Mouse (Mus musculus) large intestine, adult 2 months (tissue): Measurements from ENCODE around the gene Cage1. TPM values are rescaled to one million over a fixed set of nuclear protein-coding genes. Genes with fewer than 3 reads are reported as not detected.

ENCODE experiments used
- DNase-seq: peaks from one replicate; pipeline ENCODE4 v3.0.0-alpha.2; 2012; ENCODE audit warnings: low read depth, low spot score
- WGBS: fragments of 180-500 bp; shearing (Covaris S2); methylation state at CpG from one replicate; pipeline ENCODE4 v1.1.7; 2018; 5-methylcytosine and 5-hydroxymethylcytosine counted together
- polyA plus RNA-seq: library from polyadenylated mRNA; depleted of rRNA; stranded (reverse); fragments of >200 nt; gene quantifications from 2 replicates; pipeline ENCODE4 v1.2.3, GENCODE M21; 2012

Gene Cage1
- polyA plus RNA-seq, 1 experiment = 0.07 TPM

DNA sequence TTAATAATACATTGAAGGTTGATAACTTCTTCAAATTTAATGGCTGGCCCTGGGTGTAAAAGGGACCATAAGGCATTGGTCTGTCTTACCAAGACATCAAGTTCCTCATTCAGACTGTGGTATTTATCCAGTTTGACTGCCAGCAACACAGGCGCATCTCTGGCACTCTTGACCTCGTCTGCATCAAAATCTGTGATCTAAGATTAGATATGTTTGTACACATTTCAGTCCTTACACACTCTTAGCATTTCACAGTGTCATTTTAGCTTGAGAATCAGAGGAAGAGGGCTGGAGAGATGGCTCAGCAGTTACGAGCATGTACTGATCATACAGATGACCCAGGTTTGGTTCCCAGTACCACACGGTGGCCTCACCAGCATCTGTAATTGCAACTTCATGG, 21.3 kb downstream of the Cage1 start:
- no peak for DNase-seq
- 88% methylated on average over 4 of the region's 4 CpGs for WGBS

DNA sequence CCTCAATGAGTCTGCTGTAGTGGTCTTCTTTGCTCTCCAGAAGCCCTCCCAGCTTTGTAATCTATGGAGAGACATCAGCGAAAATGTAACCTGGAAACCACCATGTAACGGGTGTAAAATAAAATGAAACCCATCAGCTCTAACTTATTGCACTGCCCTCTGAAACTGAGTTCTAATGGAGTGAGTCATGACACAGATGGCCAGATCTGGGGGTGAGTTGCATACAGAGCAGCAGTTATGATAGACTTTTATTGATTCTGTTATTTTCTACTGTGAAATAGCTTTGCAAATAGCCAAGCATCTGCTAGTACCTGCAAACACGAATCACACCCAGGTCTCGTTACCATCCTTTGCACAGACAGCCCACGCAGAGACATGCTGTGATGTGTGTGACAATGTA, 24.4 kb downstream of the Cage1 start:
- DNase-seq = no peak
- WGBS = 73% methylated on average over 5 of the region's 5 CpGs

DNA sequence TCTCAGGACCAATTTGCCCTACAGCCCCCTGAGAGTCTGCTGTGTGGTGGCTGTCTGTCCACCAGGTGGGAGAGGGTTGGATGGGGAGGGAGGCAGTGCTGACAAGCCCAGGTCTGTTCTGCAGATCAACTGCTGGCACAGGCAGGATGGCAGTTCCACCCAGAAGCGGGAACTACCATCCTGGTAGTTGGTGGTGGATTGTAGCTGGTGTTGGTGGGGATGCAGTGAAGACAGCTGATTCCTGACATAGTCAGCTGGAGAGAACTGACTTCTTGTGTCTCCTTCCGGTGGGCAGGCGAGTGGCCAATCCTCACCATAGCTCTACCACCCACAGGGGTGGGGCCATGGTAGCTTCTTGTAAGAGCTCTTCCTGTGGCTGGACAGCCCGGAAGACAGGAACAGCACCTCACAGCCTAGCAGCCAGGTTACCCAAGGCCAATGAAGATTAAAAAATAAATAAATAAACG, 26.4 kb downstream of the Cage1 start:
- WGBS = 74% methylated on average over 5 of the region's 5 CpGs

DNA sequence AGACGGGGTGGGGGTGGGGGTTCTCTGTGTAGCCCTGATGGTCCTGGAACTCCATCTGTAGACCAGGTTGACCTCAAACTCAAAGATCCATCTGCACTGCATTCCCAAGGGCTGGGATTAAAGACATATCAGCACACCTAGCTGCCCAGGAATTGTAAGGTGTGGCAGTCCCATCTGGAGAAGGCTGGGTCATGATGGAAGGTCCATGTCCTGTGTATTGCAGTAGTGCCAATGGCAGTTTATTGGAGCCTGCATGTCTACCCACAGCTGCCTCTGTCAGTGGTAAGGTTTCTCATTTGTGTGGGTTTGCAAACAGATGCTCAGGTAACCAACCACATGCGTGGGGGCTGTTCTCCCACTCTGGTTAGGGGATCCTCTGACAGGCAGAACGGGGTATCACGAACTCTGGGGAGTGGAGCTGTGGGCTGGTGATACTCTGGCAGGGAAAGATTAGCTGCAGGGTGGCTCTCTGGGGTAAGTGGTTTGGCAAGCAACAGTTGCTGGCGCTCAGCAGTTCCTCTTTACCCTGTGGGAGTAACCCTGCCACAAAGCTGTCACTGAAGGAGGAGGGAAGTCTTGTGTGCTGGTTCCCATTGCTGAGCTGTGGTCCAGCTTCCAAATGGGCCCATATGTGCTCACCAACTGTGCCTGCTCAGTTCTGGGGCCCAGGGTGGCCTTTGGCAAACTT, 27.0 kb downstream of the Cage1 start:
- WGBS = 83% methylated on average over 5 of the region's 5 CpGs
- DNase-seq = no peak

More for the DNA sequence above, 26.4 kb downstream of the Cage1 start:
- DNase-seq = no peak

DNA sequence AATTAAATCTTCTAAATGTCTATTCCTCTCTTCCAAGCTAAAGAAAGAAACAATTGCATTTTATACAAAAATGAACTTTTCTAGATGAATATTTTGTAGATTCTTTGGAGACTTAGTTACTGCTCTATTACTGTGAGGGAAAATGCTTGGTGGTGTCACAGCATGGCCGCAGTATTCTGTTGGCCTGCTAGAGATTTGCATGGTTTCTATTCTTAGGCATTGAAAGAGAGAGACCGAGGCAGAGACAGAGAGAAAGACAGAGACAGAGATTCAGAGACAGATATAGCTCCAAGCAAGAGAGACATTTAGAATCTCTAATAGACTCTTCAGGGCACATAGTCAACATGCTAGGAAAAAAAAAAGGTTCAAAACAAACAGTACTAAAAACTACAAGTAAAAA, 28.9 kb downstream of the Cage1 start:
- no peak for DNase-seq
- WGBS = 89% methylated on average over 2 of the region's 2 CpGs

DNA sequence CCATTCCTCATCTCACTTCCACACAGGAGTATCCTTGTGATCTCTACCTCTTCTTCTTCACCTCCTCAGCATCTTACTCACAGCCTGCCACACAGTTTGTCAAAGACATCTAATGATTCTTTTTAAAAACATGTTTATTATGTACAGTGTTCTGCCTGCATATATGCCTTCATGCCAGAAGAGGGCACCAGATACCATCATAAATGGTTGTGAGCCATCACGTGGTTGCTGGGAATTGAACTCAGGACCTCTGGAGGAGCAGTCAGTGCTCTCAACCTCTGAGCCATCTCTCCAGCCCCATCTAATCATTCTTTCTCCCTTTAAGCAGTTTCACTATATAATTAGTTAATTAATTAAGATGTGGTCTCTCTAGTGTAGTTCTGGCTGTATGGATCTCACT, 34.4 kb downstream of the Cage1 start:
- no peak for DNase-seq
- WGBS = 41% methylated on average over 1 of the region's 1 CpGs

DNA sequence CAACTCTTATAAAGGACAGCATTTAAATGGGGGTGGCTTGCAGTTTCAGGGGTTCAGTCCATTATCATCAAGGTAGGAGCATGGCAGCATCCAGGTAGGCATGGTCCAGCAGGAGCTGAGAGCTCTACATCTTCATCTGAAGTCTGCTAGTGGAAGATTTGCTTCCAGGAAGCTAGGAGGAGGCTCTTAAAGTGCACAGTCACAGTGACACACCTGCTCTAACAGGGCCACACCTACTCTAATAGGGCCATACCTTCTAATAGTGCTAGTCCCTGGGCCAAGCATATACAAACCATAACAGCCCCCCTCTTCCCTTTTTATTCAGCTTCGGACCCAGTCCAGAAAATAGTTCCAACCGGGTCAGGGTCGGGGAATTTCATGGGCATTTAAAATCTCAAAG, 37.2 kb downstream of the Cage1 start:
- WGBS = 53% methylated on average over 3 of the region's 3 CpGs
- peak; percentile 25 for DNase-seq

DNA sequence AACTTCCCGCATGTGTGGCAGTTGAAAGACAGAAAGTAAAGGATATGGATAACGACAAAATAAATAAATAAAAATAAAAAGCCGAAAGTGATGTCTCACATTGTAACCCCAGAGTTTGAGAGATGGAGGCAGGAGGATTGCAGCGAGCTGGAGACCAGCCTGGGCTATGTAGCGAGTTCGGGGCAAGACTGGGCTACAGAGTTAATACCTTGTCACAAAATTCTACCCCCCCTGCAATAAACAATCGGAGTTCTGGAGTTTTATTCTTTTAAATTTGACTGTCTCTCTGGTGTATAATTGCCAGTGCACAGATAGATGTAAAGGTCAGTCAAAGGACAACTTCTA, 42.5 kb downstream of the Cage1 start:
- WGBS = 8% methylated on average over 7 of the region's 7 CpGs

DNA sequence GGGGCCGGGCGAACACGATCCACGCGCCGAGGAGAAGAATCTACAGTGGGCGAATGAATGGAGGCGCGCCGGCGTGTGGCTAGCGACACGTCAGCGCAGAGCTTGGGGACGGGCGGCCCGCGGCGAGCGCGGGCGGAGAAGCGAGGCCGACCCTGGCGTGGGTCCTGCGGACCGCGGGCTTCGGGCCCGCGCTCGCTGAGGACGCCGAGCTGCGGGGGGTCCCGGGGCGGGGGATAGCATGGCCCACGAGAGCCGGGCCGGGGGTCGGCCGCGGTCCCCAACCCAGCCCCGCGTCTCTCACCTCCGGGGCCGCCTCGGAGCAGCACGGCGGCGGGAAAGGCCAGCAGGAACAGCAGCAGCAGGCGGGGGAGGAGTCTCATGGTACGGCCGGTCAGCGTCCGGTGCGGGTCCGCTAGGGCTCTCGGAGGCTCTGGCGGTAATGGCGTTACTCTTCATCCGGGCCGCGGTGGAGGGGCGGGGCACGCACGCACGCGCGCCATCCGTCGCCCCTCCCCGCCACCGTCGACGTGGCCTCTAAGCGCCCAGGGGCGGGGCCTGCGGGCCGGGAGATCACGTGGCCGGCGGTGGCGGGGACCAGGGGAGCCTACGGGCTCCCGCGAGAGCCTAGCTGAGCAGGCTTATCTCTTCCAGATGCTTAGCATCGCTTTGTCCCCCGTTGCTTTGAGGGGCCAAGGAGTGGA, 43.0 kb downstream of the Cage1 start, which contains the start of gene Ssr1:
Gene Ssr1, minus strand, starts transcription at position 514 of the 701 bp plus-strand sequence.
- peak; percentile 72 for DNase-seq
- under 1% methylated on average over 89 of the region's 89 CpGs for WGBS

More for the DNA sequence above, 42.5 kb downstream of the Cage1 start:
- no peak for DNase-seq

DNA sequence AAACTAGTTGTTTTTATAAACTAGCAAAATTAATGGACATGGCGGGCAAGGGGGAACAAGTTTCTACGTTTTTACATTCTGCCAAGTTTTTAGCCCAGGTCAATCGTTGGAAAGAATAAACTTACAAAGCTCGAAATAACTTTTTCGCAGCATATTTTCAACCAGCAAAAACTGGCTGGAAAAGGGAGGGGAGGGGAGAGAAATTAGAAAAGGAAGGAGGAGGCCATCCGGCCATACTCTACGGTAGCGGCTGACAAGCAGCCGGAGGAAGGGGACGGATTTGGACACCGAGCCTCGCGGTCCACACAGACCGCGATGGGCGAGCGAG, 43.5 kb downstream of the Cage1 start:
- whole genome bisulfite sequencing = under 1% methylated on average over 17 of the region's 17 CpGs
- no peak for DNase-seq

DNA sequence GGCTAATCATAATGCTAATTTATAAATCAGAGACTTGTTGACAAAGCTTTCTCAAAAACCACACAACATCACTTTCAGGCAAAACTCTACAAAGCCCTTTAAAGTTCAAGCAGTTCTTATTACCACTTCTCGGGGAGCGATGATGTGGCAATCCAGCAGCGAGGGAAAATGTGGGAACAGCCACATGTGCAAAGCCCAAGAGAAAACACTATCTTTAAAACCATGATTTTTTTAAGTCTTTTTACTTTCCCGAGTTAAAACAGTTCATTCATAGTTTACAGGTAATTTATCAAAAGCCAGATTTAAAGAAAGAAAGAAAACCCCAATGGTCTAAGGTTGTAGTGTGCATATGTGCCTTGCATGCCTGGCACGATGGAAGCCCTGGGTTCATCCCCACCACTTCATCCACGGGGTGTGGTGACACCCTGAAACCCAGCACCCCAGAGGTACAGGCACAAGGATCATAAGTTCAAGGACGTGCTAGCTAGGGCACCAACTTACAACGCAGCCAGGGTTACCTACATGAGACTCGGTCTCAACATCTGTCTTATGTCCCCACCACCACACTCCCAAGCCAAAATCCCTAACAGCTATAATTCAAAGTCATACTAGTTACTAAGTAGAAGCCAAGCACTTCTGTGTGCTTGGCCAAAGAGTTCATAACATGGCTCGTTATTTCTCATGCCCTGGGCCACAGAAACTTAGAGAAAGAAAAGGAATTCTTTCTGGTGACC, 44.1 kb downstream of the Cage1 start:
- 10% methylated on average over 10 of the region's 10 CpGs for WGBS
- no peak for DNase-seq

DNA sequence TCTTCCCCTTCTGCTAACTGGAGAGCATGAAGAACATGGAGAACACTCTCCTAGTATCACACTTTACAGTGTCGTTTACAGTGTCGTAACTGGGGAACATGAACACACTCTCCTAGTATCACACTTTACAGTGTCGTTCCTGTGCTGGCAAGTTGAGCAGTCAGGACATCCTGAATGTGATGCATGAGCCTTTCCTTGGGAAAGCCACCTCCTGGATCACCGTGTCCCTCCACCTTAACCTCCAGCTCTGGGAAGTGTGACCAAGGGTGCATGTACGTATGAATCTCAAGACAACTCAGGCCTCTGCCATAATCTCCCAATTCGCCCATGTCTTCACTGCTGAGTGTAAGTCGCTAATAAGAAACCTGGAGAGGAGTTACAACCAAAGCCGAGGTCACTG, 47.2 kb downstream of the Cage1 start:
- 82% methylated on average over 8 of the region's 8 CpGs for WGBS
- DNase-seq = no peak

DNA sequence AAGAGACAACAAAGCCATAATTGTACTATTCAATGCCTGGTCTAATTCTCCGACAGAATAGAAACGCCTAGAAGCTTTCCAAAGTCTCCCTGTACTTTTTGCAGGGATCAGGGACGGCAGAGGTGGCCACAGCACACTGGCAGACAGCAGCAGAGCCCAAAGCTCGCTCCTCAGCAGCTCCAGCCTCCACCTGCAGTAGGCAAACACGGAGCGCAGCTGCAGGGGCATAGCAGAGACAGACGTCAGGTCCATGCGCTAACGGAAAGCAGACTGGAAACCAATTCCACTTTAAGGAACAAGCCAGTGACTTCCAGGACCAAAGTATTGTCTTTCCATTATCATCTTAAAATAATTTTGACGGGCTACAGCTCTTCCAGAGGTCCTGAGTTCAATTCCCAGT, 50.7 kb downstream of the Cage1 start:
- no peak for DNase-seq
- 78% methylated on average over 10 of the region's 10 CpGs for WGBS

DNA sequence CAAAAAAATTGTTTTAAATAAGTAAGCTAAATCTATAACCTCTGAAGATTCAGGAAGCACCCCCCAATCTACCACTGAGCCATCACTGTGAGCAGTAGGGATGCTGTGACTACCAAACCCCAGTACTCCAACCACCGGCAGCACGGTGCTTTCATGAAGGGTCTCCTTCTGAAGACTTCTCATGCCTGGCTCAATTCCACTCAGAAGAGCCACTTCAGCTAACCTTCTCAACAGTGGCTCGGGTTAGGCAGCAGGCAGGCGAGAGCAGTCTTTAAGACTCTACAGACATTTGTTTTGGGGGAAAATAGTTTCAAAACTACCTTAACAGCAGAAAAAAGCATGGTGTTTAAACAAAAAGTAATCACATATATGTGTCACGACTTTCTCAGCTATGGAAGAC, 55.8 kb downstream of the Cage1 start:
- DNase-seq = no peak
- whole genome bisulfite sequencing = 86% methylated on average over 5 of the region's 5 CpGs

DNA sequence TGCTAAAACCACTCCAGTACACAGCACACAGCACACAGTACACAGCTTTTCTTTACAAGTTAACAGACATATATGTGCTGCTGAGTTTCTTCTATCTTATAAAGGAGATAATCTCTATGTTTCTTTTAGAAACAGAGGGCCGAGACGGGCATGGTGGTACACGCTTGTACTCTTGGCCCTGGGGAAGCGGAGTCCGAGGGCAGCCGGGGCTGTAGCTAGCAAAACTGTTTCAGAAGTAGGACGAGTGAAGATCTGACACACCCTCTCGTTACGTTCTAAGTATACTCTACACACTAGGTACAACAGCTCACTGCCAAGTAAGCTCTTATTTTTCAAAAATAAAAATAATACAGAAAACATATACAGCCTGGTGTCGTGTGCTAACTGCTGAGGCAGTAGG, 56.5 kb downstream of the Cage1 start:
- no peak for DNase-seq
- WGBS = 90% methylated on average over 10 of the region's 10 CpGs

DNA sequence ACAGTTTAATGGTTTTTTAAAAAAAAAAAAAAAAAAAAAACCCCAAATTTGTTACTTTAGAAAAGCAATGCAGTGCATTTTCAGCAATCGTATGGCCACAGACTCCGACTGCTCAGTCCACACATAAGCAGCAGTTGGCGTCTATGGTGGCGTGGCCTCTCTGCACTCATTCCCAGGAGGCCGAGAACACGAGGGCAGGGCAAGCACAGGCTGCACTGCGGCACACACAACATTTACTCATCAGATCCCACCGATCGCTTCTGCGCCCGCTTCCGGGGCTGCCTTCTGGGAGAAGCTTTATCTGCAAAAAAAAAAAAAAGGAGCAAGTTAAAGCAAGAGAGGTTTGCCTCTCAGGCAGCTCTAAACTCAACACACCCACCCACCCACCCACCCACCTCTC, 57.4 kb downstream of the Cage1 start:
- no peak for DNase-seq
- WGBS = 90% methylated on average over 12 of the region's 12 CpGs

DNA sequence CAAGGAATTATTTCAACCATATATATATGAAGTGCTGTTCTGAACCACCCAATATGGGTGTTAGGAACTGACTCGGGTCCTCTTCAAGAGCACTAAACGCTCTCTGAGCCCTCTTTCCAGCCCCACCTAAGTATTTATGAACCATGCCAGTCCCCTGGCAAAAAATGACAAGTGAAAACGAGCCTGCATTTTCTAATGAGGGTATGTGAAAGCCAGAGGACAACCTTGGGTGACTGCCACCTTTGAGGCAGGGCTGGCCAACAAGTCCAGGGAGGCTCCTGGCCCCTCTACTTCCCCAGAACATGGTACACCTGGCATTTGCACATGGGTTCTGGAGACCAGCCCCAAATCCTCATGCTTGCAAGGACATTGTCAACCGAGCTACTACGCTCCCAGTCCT, 62.1 kb downstream of the Cage1 start:
- 77% methylated on average over 5 of the region's 5 CpGs for WGBS
- DNase-seq = no peak

DNA sequence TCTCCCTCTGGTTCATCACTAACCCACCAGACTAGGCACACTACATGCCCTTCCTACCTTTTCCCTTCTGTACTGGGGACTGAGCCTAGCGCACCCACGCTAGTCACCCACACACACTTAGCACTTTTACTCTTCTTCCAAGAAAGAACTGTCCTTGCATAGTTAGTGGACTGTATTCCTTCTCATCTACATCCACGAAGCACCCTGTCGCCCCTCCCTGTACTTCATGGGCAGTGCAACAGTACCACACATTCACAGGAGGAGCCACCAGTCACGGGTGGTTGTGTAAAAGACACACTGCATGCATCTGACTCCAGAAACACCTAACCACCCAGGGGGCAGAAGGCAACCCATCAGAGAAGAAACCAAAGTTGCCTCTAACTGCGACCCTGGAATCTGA, 62.8 kb downstream of the Cage1 start:
- DNase-seq = no peak
- WGBS = 83% methylated on average over 6 of the region's 6 CpGs

DNA sequence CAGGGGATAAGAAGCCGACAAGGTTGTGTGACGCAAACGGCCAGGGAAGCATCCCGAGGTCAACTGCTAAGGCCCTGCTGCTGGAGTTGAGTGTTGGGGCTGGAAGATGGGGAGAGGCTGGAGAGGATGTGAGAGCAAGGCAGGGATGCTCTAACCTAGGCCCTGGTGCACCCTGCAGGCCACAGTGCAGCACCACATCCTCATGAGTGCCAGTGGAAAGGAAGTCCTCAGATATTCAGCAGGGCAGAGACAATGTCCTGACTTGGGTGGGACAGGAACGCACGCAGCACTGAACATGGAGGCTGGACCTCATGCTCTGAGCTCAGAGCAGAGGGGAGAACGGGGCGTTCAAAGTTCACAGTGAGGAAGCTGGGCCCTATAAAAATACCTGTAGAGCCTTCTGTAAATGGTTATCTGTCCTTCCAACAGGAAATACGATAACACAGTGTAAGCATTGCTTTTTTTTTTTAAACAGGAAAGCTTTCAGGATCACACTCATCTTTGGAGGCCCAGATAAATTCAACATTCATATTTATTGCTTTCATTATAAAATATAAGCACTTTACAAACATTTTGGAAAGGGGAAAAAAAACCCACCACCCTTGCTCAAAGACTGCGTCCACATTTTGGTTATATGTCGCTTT, 65.9 kb downstream of the Cage1 start:
- DNase-seq = no peak
- WGBS = 45% methylated on average over 11 of the region's 11 CpGs

DNA sequence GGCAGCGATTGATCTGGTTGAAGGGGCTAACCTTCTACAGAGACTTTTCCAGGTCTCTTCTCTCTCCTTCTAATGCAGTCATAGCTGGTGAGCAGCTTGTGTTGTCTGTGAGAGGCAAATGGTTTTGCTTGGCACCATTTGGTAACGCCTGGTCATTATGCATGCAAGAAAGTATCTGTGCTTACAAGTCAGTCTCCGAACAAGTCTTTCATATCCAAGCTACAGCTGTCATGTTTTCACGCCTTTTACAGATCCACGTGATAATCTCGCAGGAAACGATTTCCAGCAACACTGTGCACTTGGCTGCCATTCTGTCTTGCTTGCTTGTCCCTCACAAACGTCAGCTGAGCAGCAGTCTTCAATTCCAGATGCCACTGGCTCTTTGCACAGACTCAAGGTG, 66.9 kb downstream of the Cage1 start:
- no peak for DNase-seq
- 79% methylated on average over 8 of the region's 8 CpGs for WGBS
